Mouse (Mus musculus): ENCODE measurements around the gene Tgif2lx2. TPM values are rescaled to one million over a fixed set of nuclear protein-coding genes. Genes with fewer than 3 reads are reported as not detected.
"Not testable (repeated sequence)": the region's sequence is repeated elsewhere in the genome, so short reads cannot be mapped to it uniquely, and the experiment has no call there.

The Tgif2lx2 gene
- not detected in 2 replicates for polyA plus RNA-seq (2016; fragmentation: Nextera tagmentation; extraction: Ambion mirVana)

- DNase-seq (ENCODE audit: low spot score); H3K4me1 ChIP-seq (replicated peaks); H3K27ac ChIP-seq; H3K9me3 ChIP-seq; H3K27me3 ChIP-seq (ENCODE audit: insufficient read depth, poor library complexity, severe bottlenecking); H3K36me3 ChIP-seq; H3K4me3 ChIP-seq: not testable (repeated sequence)
- WGBS: no CpG with 5 or more reads among the region's 5 CpGs
These were observed at the start of gene Tgif2lx2 for GRCm38 (mm10) chrX:118426927-118427326. TSS of gene Tgif2lx2 (plus strand) at chrX:118427227.

Other genes starting within 250 kb of the Tgif2lx2 start
- not detected in 2 replicates for gene Tgif2lx1, start 53.5 kb downstream of the Tgif2lx2 start, polyA plus RNA-seq (2016; fragmentation: Nextera tagmentation; extraction: Ambion mirVana)

Measured in hindbrain, embryonic 10.5 days (tissue).